Mouse (Mus musculus) forebrain, postnatal 0 days (tissue): ENCODE measurements around the gene Tead3. TPM values are rescaled to one million over a fixed set of nuclear protein-coding genes. Genes with fewer than 3 reads are reported as not detected.
A peak's percentile ranks its signal among the peaks of the same experiment; 100 is the strongest.
"Not testable (repeated sequence)": the region's sequence is repeated elsewhere in the genome, so short reads cannot be mapped to it uniquely, and the experiment has no call there.

Experiments
- ATAC-seq: fragments of 200-750 bp; cut with Nextera tagmentation; 2 replicates; pipeline ENCODE4 v1.8.0; 2017; ENCODE audit warnings: mild to moderate bottlenecking, moderate library complexity
- DNase-seq: peaks from one replicate; pipeline ENCODE4 v3.0.0-alpha.2; 2015
- H3K27ac ChIP-seq: fragments of 300-500 bp; sonication (generic); 2 replicates; pipeline ENCODE4 v1.5.1; 2014; ENCODE audit warnings: low read depth, mild to moderate bottlenecking, antibody characterized with exemption, low read length, moderate library complexity, mixed read lengths
- H3K27me3 ChIP-seq: fragments of 300-500 bp; sonication (generic); 2 replicates; pipeline ENCODE4 v1.6.1; 2014; ENCODE audit warnings: mild to moderate bottlenecking, low read length, mixed read lengths; ENCODE audit not compliant: insufficient read depth
- H3K36me3 ChIP-seq: fragments of 300-500 bp; sonication (generic); 2 replicates; pipeline ENCODE4 v1.6.1; 2014; ENCODE audit warnings: mild to moderate bottlenecking, moderate library complexity; ENCODE audit not compliant: insufficient read depth
- H3K4me1 ChIP-seq: fragments of 300-500 bp; sonication (generic); 2 replicates; pipeline ENCODE4 v1.6.1; 2014; ENCODE audit warnings: antibody characterized with exemption; ENCODE audit not compliant: insufficient read depth
- H3K4me2 ChIP-seq: fragments of 300-500 bp; sonication (generic); 2 replicates; pipeline ENCODE4 v1.6.1; 2014; ENCODE audit warnings: low read depth, mild to moderate bottlenecking, moderate library complexity
- H3K4me3 ChIP-seq: fragments of 300-500 bp; sonication (generic); 2 replicates; pipeline ENCODE4 v1.5.1; 2014; ENCODE audit warnings: low read depth, low read length, mixed read lengths
- H3K9ac ChIP-seq: fragments of 300-500 bp; sonication (generic); 2 replicates; pipeline ENCODE4 v1.6.1; 2014; ENCODE audit warnings: mild to moderate bottlenecking
- H3K9me3 ChIP-seq: fragments of 300-500 bp; sonication (generic); 2 replicates; pipeline ENCODE4 v1.6.1; 2016; ENCODE audit warnings: low read length
- CTCF ChIP-seq: sonication (generic); IDR thresholded peaks from 2 replicates; pipeline ENCODE4 v1.5.1; 2016; ENCODE audit warnings: antibody characterized with exemption, control low read depth, low read depth
- WGBS: fragments of 180-500 bp; shearing (Covaris S2); extraction: QIAGEN DNeasy Blood & Tissue Kit; methylation state at CpG from one replicate; pipeline ENCODE4 v1.1.7; 2014; 5-methylcytosine and 5-hydroxymethylcytosine counted together
- polyA plus RNA-seq: library from polyadenylated mRNA; unstranded; fragments of >200 nt; fragmentation: Nextera tagmentation; extraction: Ambion mirVana; gene quantifications from 2 replicates; pipeline ENCODE4 v1.2.1, GENCODE M21; 2015
- total RNA-seq: library from RNA; depleted of rRNA; stranded (reverse); fragments of >200 nt; gene quantifications from 2 replicates; pipeline ENCODE4 v1.2.3, GENCODE M21; 2014

Tead3 gene
- total and polyA plus RNA-seq, 2 experiments from 2014 or later: 1.4 to 4.5 TPM

DNA sequence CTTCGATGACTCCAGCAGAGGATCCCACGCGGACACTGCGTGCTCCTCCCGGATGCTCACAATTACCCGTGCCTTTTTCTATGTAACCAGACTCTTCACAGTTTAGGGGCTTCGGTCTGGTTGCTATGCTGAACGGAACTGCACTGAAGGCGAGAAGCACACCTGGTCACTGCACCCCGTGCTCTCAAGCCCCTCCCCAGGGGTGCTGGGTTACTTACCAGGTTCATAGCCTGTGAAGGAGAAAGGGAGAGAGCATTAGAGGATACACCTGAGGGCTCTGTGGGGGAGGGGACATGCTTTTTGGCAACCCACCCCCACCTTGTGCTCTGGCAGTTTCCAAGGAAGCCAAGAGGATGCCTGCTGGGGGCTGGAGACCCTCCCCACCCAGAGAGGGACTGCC is 15.3 kb downstream of the Tead3 start:
- no peaks in the 10 kb centered on the region for H3K27me3 ChIP-seq
- peaks cover 10% of the 10 kb centered on the region for H3K36me3 ChIP-seq
- H3K4me3 ChIP-seq: no peak overlapping the region
- whole genome bisulfite sequencing: 74% methylated on average over 10 of the region's 10 CpGs
- no peak for DNase-seq
- no peak for ATAC-seq
- H3K4me2 ChIP-seq: no peak overlapping the region
- no peaks in the 10 kb centered on the region for H3K4me1 ChIP-seq
- no peaks in the 10 kb centered on the region for H3K9me3 ChIP-seq
- no peak for TF ChIP-seq CTCF
- H3K9ac ChIP-seq: no peak overlapping the region
- H3K27ac ChIP-seq: no peak overlapping the region

DNA sequence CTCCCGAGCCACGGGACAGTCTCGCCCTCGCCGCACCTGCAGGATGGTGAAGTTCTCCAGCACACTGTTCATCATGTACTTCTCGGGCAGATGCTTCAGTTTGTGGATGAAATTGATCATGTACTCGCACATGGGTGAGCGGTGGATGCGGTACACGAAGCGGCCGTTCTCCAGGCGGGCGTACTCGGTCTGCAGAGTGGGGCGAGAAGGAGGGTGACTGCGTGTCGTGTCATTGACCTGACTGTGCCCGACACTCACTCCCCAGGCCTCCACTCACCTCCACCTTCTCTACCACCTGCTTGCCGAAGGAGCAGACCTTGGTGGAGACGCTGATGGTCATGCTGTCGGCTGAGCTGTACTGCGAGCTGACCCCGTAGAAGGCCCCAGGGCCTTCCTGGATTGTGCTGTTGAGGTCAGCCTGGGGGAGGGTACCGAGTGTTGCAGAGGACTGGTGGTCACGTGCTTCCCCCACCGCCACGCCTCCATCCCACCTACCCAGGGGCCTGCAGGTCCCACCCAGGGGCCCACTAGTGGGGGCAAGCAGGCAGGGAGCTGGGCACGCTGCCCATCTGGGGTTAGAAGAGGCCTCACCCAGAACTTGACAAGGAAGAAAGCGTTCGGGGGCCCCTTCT is 17.6 kb downstream of the Tead3 start:
- Histone ChIP-seq H3K4me3 (no peak overlapping the region), H3K4me1 (peaks cover 9% of the 10 kb centered on the region), H3K36me3 (peaks cover 18% of the 10 kb centered on the region), H3K27ac (no peak overlapping the region), H3K9me3 (no peaks in the 10 kb centered on the region), H3K9ac (no peak overlapping the region), H3K4me2 (no peak overlapping the region), H3K27me3 (no peaks in the 10 kb centered on the region)
- DNase-seq (no peak), ATAC-seq (no peak)
- no peak for TF ChIP-seq CTCF
- 63% methylated on average over 31 of the region's 31 CpGs for WGBS

DNA sequence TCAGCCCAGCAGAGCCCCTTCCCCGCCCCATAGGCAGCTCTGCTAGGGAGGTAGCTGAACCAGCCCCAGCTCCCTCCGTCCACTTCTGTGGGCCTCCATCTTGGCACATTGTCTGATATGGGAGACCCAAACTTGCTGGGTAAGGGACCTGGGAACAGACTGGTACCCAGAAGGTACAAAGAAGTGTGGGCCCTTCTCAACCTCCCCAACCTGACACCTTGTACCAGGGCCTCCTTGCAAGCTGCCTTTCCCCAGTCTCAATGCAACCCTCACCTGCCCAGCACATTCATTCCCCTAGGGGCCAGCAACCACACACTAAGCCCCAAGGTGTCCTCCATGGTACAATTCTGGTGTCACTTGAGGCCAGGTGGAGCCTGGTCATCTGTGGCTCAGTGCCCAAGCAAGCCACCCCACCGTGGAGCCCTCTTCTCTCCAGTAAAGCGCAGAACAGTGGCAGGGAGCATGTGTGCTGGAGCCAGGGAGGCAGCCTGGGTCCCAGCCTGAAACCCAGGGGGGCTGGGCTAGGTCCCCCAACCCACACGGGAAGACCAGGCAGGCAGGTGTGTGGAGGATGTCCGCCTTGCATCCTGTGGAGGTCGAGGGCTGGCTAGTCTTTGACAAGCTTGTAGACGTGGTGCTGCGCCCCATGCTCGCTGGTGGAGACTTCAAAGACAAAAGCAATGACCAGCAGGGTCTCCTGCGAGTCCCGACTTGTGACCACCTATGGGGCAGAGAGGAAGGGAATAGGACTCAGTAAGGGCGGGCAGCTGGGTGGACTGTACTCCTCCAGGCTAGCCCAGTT is 18.3 kb downstream of the Tead3 start:
- H3K36me3 ChIP-seq: peaks cover 18% of the 10 kb centered on the region
- no peak overlapping the region for H3K27ac ChIP-seq
- H3K27me3 ChIP-seq: no peaks in the 10 kb centered on the region
- no peak for ATAC-seq
- WGBS: 53% methylated on average over 13 of the region's 13 CpGs
- DNase-seq: no peak
- H3K4me1 ChIP-seq: peaks cover 14% of the 10 kb centered on the region
- H3K9ac ChIP-seq: no peak overlapping the region
- TF ChIP-seq CTCF: no peak
- no peak overlapping the region for H3K4me2 ChIP-seq
- no peaks in the 10 kb centered on the region for H3K9me3 ChIP-seq
- H3K4me3 ChIP-seq: no peak overlapping the region

DNA sequence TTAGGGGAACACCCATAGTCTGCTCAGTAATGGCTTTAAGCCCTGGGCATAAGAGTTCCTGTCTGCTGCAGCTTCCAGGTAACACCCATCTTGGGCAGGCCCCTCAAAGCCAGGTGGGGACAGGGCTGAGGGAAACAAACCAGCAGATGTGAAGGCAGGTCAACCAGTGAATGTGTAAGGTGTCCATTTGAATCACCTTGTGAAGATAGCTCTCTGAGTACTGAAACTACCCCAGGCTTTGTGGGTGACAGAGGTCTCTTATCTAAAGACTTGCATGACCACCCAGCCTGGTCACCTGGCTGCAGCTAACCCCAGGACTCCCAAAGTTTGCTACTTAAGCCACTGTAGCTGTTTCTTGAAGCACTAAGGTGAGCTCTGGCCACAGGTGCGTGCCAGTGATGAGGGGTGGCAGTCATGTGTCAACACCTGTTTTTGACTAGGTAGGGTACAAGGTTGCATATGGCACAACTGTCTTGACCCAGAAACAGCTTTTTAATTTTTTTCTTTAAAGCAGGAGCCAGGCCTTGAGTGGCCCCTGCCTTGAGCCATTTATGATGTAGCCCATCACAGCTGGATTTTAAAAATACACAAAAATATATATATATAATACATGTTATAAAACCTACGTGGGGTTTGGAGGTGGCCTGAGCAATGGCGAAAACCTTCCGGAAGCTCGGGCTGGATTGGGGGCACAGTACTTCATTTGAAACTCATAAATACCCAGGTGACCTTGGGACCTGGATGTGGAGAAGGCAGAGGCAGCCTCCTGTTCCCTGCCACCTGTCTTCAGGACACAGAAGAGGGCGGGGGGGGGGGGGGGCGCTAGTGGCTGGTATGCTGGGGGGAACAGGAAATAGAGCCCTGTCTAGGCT is 19.1 kb downstream of the Tead3 start:
- Histone ChIP-seq H3K4me2 (no peak overlapping the region), H3K4me3 (no peak overlapping the region), H3K27ac (no peak overlapping the region), H3K4me1 (peaks cover 14% of the 10 kb centered on the region), H3K27me3 (no peaks in the 10 kb centered on the region), H3K36me3 (peaks cover 18% of the 10 kb centered on the region), H3K9me3 (no peaks in the 10 kb centered on the region), H3K9ac (no peak overlapping the region)
- ATAC-seq (no peak), DNase-seq (no peak)
- no peak for TF ChIP-seq CTCF
- 38% methylated on average over 6 of the region's 7 CpGs for WGBS

DNA sequence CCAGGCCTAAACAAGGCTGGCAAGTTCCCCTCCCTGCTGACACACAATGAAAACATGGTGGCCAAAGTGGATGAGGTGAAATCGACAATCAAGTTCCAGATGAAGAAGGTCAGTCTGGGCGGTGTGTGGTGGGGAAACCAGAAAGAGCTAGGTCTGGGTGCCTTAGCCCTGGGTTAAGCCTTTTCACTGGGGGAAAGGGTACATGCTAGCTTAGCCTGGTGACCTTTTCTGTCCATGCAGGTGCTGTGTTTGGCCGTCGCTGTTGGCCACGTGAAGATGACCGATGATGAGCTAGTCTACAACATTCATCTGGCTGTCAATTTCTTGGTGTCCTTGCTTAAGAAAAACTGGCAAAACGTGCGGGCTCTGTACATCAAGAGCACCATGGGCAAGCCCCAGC is 20.0 kb downstream of the Tead3 start:
- ATAC-seq, H3K9ac ChIP-seq, H3K27ac ChIP-seq, DNase-seq, H3K27me3 ChIP-seq, H3K4me3 ChIP-seq, H3K9me3 ChIP-seq, H3K4me2 ChIP-seq: not testable (repeated sequence)
- peaks cover 18% of the 10 kb centered on the region for H3K36me3 ChIP-seq
- whole genome bisulfite sequencing: 57% methylated on average over 6 of the region's 8 CpGs
- H3K4me1 ChIP-seq: peaks cover 14% of the 10 kb centered on the region

DNA sequence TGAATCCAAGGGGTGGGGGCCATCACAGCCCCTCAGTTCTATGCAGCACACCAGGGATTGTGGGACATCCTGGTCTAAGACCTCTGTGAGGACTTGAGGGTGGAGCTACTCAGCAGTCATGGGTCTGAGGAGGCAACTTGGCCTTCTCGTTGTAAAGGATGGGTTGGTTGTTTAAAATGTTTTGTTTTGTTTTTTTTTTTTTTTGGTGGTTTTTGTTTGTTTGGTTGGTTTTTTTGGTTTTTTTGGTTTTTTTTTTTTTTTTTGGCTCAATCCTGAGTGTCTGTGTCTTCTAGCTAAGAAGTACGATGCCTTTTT is 20.4 kb downstream of the Tead3 start:
- 27% methylated on average over 2 of the region's 2 CpGs for WGBS
- H3K27me3 ChIP-seq: no peaks in the 10 kb centered on the region
- peaks cover 18% of the 10 kb centered on the region for H3K36me3 ChIP-seq
- ATAC-seq (no peak), DNase-seq (no peak)
- H3K9ac ChIP-seq: 0 out of 2 replicates have a peak overlapping the region, but pooled peaks have one; percentile 93
- H3K27ac ChIP-seq: no peak overlapping the region
- H3K4me2 ChIP-seq: peak overlapping the region; percentile 79
- H3K4me1 ChIP-seq: peaks cover 14% of the 10 kb centered on the region
- no peak for TF ChIP-seq CTCF
- no peak overlapping the region for H3K4me3 ChIP-seq
- H3K9me3 ChIP-seq: no peaks in the 10 kb centered on the region
